Mouse (Mus musculus) right cerebral cortex, postnatal 10 days (tissue): ENCODE results near the gene Akt2.

Experiments used
- DNase-seq, 2 experiments: peaks; one replicate each; pipeline ENCODE4 v3.0.0; 2021; ENCODE audit warnings: low spot score in 2 of 2

Akt2 gene

DNA sequence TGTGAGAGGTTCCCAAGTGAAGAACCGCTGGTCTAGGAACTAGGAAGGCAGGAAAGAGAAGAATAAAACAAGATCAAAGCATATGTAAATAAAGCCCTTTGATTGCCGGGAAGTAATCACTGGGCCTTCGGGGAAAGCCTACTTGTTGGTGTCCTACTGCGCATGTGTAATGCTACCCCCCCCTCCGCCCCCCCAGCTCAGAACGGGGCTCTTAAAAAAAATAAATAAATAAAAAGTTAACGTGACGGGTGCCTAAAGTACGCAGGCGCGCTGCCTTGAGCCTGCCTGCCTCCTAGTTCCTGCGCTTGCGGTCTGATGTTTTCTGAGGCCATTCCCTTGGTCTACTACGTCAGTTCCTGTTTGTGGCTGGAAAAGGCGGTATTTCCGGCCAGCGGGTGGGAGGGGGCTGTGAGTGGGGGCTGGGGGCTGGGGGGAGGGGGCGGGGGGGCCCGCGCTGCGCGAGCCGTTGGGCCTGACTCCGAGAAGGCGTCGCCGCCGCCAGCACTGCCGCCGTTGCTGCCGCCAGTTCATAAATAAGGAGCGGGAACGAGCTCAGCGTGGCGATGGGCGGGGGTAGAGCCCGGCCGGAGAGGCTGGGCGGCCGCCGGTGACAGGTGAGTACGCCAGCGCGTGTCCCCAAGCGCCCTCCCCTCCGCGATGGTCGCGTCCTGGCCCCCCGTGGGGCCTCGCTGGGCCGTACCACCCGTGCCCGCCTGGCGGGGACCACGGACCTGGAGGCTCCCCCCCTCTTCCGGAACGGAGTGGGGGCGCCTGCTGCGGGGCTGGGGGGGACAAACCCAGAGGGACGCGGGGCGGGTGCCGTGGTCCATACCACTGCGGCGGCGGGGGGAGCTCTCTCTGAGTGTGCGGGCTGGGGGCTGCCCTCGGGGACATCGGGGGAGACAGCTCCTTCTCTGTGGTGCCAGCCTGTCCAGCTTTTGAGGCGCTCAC, at the start of gene Akt2:
Gene Akt2, plus strand, starts transcription at position 287 of the 951 bp plus-strand sequence.
- peak; percentile 96 to 98 for DNase-seq

DNA sequence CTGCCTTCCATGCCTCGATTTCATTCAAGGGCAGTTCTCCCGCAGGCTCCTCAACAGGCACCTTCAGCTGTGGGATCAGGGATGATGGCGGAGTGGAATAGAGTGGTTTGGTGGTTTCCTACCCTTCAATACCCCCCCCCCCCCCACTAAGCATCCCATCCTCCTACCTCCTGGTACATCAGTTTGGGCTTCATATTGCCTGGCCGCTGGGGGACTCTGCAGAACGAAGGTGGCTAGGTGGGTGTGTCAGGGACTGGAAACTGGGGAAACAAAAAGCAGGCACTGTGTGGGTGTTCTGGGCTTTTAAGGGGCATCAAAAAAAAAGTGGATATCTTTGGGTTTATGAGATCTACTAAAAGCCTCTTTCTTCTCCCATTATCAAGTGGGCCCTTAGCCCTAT, 49.4 kb upstream of the Akt2 start:
- DNase-seq: peak in 1 of 2 experiments; percentile 36

- DNase-seq: peak; percentile 95 to 96
Measured at GRCm38 (mm10) chr7:27542392-27543033, 48.8 kb upstream of the Akt2 start.

GRCm38 (mm10) chr7:27543065-27543464, 48.3 kb upstream of the Akt2 start:
- DNase-seq: peak in 1 of 2 experiments; percentile 60

GRCm38 (mm10) chr7:27543851-27544250, 47.5 kb upstream of the Akt2 start:
- peak in 1 of 2 experiments; percentile 43 for DNase-seq

GRCm38 (mm10) chr7:27544675-27545370, 46.5 kb upstream of the Akt2 start:
- DNase-seq: peak in 1 of 2 experiments; percentile 22

DNA sequence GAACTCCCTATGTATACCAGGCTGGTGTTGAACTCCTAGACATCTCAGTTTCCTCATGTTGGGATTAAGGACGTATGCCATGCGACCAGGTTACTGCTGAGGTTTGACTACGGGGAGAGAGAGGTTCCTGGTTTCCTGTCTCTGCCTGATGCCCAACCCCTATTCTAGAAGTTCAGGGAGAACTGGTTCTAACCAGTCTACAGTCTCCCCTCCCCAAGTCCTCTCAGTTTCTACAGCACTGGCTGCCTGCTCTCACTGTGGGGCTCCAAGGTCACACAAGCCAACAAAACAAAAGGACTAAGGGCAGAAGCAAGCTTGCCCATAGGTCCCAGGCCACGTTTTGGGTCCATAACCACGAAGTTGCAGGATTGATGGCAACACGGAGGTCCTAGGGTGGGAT, 41.8 kb upstream of the Akt2 start:
- DNase-seq: no peak

DNA sequence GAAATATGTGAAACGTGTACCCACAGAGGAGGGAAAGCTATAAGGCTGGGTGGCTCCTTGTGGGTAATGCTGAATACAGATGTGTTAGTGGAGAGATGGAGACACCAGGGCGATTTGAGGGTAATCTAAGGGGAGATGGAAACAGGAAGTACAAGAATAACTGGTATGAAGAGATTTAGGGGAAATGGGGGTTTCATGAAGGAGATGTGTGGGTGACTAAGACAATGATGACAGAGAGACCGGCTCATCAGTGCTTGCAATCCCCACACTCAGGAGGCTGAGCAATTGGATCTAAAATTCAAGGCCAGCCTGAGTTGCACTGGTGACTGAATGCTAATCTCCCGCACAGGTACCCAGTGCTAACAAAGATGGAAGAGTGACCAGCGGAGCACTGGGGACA, 39.3 kb upstream of the Akt2 start:
- no peak for DNase-seq

- DNase-seq: peak; percentile 98 to 99
Measured at GRCm38 (mm10) chr7:27552931-27553513, 38.3 kb upstream of the Akt2 start, which contains the start of the genes Pld3 and 2310022A10Rik. TSS of gene Pld3 (minus strand) at chr7:27553218. TSS of gene 2310022A10Rik (plus strand) at chr7:27553233.

DNA sequence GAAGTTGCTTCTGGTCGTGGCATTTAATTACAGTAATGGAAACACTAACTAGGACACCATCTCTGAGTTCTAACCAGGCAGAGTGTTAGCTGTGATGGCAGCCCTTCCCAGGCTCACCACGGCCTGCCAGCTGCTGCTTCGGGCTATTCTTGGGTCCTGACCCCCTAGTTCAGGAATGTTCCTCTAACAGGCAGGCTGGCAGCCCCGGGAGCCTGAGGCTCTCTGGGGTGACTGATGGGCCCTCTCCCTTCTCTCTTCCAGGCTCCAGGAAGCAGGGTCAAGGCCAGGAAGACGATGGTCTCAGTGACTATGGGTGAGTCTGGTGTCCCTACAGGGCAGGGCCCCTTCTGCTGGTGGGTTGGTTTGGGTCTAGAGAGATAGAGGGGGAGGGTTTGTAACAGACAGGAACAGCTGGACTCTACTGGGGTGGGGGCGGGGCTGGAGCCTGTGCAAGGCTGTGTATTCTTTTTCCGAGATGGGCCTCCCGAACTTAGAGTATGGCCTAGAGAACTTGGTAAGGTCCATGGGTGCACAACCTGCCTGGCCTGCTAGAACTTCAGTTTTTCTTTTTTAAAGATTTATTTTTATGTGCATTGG, 31.0 kb upstream of the Akt2 start:
- no peak for DNase-seq

- no peak for DNase-seq
Measured at GRCm38 (mm10) chr7:27560978-27561377, 30.4 kb upstream of the Akt2 start.

- DNase-seq: no peak
Measured at GRCm38 (mm10) chr7:27569580-27570224, 21.6 kb upstream of the Akt2 start.

DNA sequence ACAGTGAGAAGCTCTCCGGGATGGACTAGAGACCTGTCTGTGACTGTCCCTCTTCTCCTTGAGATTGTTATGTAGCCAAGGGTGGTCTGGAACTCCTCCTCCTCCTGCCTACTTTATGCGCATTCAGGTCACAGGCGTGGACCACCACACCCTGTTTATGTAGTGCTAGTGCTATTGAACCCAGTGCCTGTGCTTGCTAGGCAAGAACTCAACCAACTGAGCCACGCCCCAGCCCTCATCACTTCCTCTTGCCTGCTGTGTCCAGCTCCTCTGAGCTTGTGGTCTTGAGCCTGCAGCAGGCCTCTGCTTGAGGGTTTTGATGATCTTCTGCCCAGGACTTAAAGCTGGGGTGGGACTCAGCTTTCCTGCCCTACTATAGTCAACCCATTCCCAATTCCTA, 19.2 kb upstream of the Akt2 start:
- no peak for DNase-seq

DNA sequence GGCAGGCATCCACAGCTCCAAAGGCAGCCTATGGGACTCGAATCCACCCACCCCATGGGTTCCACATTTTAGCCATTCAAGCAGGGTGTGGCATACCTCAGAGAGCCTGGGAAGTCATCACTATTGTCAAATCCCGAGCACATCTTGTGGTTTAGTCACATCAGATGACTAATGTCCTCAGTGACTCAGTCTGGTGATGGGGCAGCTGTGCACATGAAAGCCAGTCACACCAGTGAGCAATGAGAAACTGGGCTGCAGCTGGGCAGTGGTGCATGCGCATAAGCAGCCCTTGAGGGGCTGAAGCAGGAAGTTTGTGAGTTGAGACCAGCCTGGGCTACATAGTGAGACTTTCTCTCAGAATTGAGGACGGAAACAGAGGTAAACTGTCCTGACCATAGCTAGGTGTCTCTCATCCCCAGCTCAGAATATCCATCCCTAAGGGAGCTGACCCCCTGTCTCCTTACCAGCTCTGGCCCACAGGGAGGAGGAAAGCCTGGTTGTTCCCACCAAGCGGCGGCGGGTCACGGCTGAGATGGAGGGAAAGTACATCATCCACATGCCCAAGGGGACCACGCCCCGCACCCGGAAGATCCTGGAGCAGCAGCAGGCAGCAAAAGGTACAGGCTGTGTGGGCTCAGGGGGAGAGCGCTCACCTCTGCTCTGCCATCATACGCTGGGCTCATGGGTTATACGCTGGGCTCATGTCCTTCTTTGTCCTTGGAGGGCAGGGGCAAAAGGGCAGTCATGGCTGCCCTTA, 17.1 kb upstream of the Akt2 start:
- DNase-seq: no peak

DNA sequence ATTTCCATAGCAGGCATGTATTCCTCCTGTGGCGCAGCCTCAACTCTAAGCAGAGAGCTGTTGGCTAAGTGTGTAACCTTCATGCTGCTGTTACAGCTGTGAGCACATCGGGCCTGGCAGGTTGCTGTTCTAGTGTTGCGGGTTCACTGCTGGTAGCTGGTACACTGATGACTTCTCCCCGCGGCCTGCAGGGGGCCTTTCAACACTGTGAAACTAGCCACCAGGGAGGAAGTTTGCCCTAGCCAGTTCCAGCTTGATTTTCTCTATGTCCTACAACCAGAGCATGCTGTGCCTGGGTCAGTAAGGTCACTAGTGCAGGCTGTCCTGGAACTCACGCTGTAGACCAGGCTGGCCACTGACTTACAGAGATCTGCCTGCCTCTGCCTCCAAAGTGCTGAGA, 14.4 kb upstream of the Akt2 start:
- no peak for DNase-seq

GRCm38 (mm10) chr7:27577589-27577988, 13.8 kb upstream of the Akt2 start:
- no peak for DNase-seq

- DNase-seq: no peak
Measured at GRCm38 (mm10) chr7:27578465-27578864, 12.9 kb upstream of the Akt2 start.

DNA sequence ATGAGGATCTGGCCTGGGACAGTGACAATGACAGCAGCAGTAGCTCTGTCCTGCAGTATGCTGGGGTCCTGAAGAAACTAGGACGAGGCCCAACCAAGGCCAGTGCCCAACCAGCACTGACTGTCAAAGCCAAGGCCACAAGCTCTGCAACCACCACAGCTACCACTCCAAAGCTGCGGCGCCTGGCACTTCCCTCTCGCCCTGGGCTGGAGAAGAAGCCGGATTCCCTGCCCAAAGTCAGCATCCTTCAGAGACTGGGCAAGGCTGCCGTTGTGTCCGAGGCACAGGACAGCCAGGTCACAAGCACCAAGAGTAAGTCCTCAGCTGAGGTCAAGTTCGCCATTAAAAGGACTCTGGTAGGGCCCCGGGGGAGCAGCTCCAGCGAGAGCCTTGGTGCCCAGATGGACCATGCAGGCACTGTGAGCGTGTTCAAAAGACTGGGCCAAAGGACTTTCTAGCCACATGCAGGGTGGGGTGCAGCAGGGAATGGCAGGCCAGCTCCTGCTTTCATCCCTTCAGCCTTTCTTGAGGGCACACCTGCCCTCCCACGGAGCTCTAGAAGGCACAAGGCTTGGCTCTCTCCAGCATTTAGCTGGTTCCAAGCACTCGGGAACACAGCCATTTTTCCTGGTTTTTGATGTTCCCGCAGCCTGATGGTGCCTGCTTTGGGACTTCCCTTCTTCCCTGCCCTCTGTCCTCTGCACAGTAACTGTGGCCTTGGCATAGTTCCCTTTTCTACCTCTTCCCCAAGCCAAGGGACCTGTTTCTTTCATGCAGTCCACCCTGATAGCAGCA, 10.8 kb upstream of the Akt2 start:
- no peak for DNase-seq

GRCm38 (mm10) chr7:27586861-27587260, 4.5 kb upstream of the Akt2 start:
- no peak for DNase-seq
